In genomic region chr8:84661458-84661871, GRCm38 (mm10) we compare ENCODE assay signal across 8 mouse cellular contexts. TPM values are rescaled to one million over a fixed set of nuclear protein-coding genes. Genes with fewer than 3 reads are reported as not detected.
DNase-seq lines count a peak whose midpoint lies in the region; ATAC-seq and TF ChIP-seq lines count a peak whose summit lies in the region.

No protein-coding gene starts in this region.

- H3K4me1 ChIP-seq in G1E (ENCODE audit: insufficient read depth, low read depth, low read length) = peaks cover 59% of the 10 kb centered on the region
- H3K4me1 ChIP-seq in heart, postnatal 0 days (ENCODE audit: control insufficient read depth, insufficient read depth) = peaks cover 10% of the 10 kb centered on the region

- peak; percentile 22; the same call in 1 of the 2 replicates for ATAC-seq in G1E (ENCODE audit: extremely low read depth, insufficient number of reproducible peaks, low FRiP score, poor library complexity, severe bottlenecking)
- ATAC-seq in heart, postnatal 0 days (ENCODE audit: insufficient read depth, low read depth) = peak; percentile 39

- peak overlapping the region; percentile 88 for H3K9ac ChIP-seq in heart, postnatal 0 days (replicated peaks; ENCODE audit: low read depth, low read length)

- H3K4me3 ChIP-seq in G1E (ENCODE audit: low read depth, low read length) = peak overlapping the region; percentile 83
- H3K4me3 ChIP-seq in heart, postnatal 0 days (ENCODE audit: low read depth, low read length) = peak overlapping the region; percentile 76

- DNase-seq in G1E (ENCODE audit: low spot score) = peak; percentile 86
- peak; percentile 83 for DNase-seq in brain, adult 2 months (ENCODE audit: low read depth, low spot score)
- DNase-seq in fat pad, adult 2 months (ENCODE audit: extremely low read depth, low read depth, low spot score) = peak; percentile 79
- DNase-seq in heart, postnatal 0 days (ENCODE audit: low spot score) = peak; percentile 87
- peak; percentile 86 to 96 for DNase-seq in kidney, postnatal 25 days
- DNase-seq in lung, postnatal 25 days (ENCODE audit: low spot score) = peak; percentile 98
- peak; percentile 76 for DNase-seq in ovary, postnatal 14 days (ENCODE audit: low spot score)
- peak; percentile 89 for DNase-seq in urinary bladder, adult 2 months (ENCODE audit: low spot score)

- 2% methylated on average over 24 of the region's 24 CpGs for WGBS in heart, postnatal 0 days

- no peaks in the 10 kb centered on the region for H3K9me3 ChIP-seq in G1E (replicated peaks)
- no peaks in the 10 kb centered on the region for H3K9me3 ChIP-seq in heart, postnatal 0 days (replicated peaks; ENCODE audit: control insufficient read depth, low read length)

- no peak for TF ChIP-seq CTCF in G1E (IDR thresholded peaks at IDR 0.05; ENCODE audit: low read depth, low read length)
- TF ChIP-seq CTCF in heart, postnatal 0 days (IDR thresholded peaks at IDR 0.05; ENCODE audit: low read depth) = no peak

- TF ChIP-seq EP300 in heart, postnatal 0 days (IDR thresholded peaks at IDR 0.05; ENCODE audit: low read depth) = 0 out of 2 replicates have a peak, but pooled peaks have one; percentile 47

- H3K27ac ChIP-seq in heart, postnatal 0 days (ENCODE audit: low read depth) = peak overlapping the region; percentile 93

- H3K36me3 ChIP-seq in G1E (replicated peaks) = peaks cover 19% of the 10 kb centered on the region
- H3K36me3 ChIP-seq in heart, postnatal 0 days (replicated peaks; ENCODE audit: control insufficient read depth, insufficient read depth, low read length) = no peaks in the 10 kb centered on the region

- peak overlapping the region; percentile 86 for H3K4me2 ChIP-seq in heart, postnatal 0 days (ENCODE audit: low read depth, low read length)

- no peaks in the 10 kb centered on the region for H3K27me3 ChIP-seq in G1E (ENCODE audit: insufficient read depth, low read length)
- H3K27me3 ChIP-seq in heart, postnatal 0 days (ENCODE audit: control insufficient read depth, insufficient read depth, low read length) = no peaks in the 10 kb centered on the region

RNA-seq across cellular contexts. Expression of gene Ier2, which starts 1.2 kb away (rescaled TPM):
- total RNA-seq in G1E (2014; fragmentation: Nextera tagmentation) (60.5 and 64.9 TPM in 2 replicates), G1E (2017) (43.1 and 48.5 TPM in 2 replicates)
- polyA plus RNA-seq in G1E (2012) = 112 and 119 TPM in 2 replicates
- total RNA-seq in heart, postnatal 0 days (2014; rRNA removed; ENCODE audit: low replicate concordance) = 17.0 and 23.2 TPM in 2 replicates
- polyA plus RNA-seq in heart, postnatal 0 days (2015; fragmentation: Nextera tagmentation; extraction: Ambion mirVana) = 33.3 and 38.3 TPM in 2 replicates
- 14.7 and 23.3 TPM in 2 replicates for polyA plus RNA-seq in urinary bladder, adult 2 months (2012; rRNA removed)

RNA-seq across cellular contexts. Expression of gene Trmt1, which starts 24.6 kb away (rescaled TPM):
- total RNA-seq in G1E (2014; fragmentation: Nextera tagmentation) = 63.3 and 64.9 TPM in 2 replicates
- total RNA-seq in G1E (2017) = 68.2 and 96.4 TPM in 2 replicates
- polyA plus RNA-seq in G1E (2012) = 244 and 260 TPM in 2 replicates
- 98.3 and 116 TPM in 2 replicates for total RNA-seq in heart, postnatal 0 days (2014; rRNA removed; ENCODE audit: low replicate concordance)
- polyA plus RNA-seq in heart, postnatal 0 days (2015; fragmentation: Nextera tagmentation; extraction: Ambion mirVana) = 28.4 and 29.5 TPM in 2 replicates
- 71.7 and 76.3 TPM in 2 replicates for polyA plus RNA-seq in urinary bladder, adult 2 months (2012; rRNA removed)

RNA-seq across cellular contexts. Expression of gene Nacc1, which starts 26.2 kb away (rescaled TPM):
- total RNA-seq in G1E (2014; fragmentation: Nextera tagmentation) (120 and 125 TPM in 2 replicates), G1E (2017) (48.1 and 54.5 TPM in 2 replicates)
- 207 and 224 TPM in 2 replicates for polyA plus RNA-seq in G1E (2012)
- 68.0 and 83.6 TPM in 2 replicates for total RNA-seq in heart, postnatal 0 days (2014; rRNA removed; ENCODE audit: low replicate concordance)
- polyA plus RNA-seq in heart, postnatal 0 days (2015; fragmentation: Nextera tagmentation; extraction: Ambion mirVana) = 6.2 and 6.9 TPM in 2 replicates
- polyA plus RNA-seq in urinary bladder, adult 2 months (2012; rRNA removed) = 39.5 and 49.4 TPM in 2 replicates

RNA-seq across cellular contexts. Expression of gene Lyl1, which starts 39.8 kb away (rescaled TPM):
- 136 and 138 TPM in 2 replicates for total RNA-seq in G1E (2014; fragmentation: Nextera tagmentation)
- 81.2 and 95.6 TPM in 2 replicates for total RNA-seq in G1E (2017)
- 550 and 561 TPM in 2 replicates for polyA plus RNA-seq in G1E (2012)
- 4.4 and 4.8 TPM in 2 replicates for total RNA-seq in heart, postnatal 0 days (2014; rRNA removed; ENCODE audit: low replicate concordance)
- 8.7 and 9.8 TPM in 2 replicates for polyA plus RNA-seq in heart, postnatal 0 days (2015; fragmentation: Nextera tagmentation; extraction: Ambion mirVana)
- polyA plus RNA-seq in urinary bladder, adult 2 months (2012; rRNA removed) = 7.8 and 8.7 TPM in 2 replicates

Comparison
In these comparisons a context has a peak if more than half of its experiments do, and no peak if none do; other contexts are left out.
1. Peak in every context shown above with its lines: DNase-seq, ATAC-seq, H3K4me3 ChIP-seq and H3K27ac ChIP-seq.